Mouse (Mus musculus): Measurements from ENCODE around the gene Zbtb20.

DNA sequence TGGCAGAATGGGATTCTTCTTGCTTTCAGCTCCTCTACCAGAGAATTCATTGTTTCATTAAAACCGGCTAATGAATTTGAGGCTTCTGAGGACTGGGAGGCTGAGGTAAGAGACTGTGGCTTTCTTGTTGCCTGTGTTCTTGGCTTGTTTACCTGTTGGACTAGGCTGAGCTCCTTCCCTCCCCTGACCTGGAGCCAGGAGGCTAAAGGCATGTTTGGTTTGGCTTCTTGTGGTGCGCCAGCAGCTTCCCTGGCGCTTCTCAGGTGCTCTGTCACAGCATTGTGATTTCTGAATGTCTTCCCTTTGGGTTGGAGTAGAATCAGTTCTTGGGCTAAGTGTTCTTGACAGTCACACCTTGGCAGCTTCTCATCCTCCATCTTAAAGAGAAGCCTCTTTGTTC lies 171.0 kb downstream of the Zbtb20 start:
- no peak for TF ChIP-seq POLR2A (IDR thresholded peaks at IDR 0.05; ENCODE audit: low read depth, low read length)
- TF ChIP-seq CTCF (IDR thresholded peaks at IDR 0.05; ENCODE audit: extremely low read depth, insufficient read length, insufficient replicate concordance, low read depth, low read length): no peak

All from small intestine, adult 2 months (tissue).